Mouse (Mus musculus): Measurements from ENCODE around the gene Tjp1. TPM values are rescaled to one million over a fixed set of nuclear protein-coding genes. Genes with fewer than 3 reads are reported as not detected.
A peak's percentile ranks its signal among the peaks of the same experiment; 100 is the strongest.

Gene Tjp1
- polyA plus RNA-seq, 1 experiment from 2014 or later, result 21.2 TPM

GRCm38 (mm10) chr7:65384775-65385174 lies 142.8 kb downstream of the Tjp1 start:
- no peak overlapping the region for H3K9ac ChIP-seq
- no peak overlapping the region for H3K27ac ChIP-seq (replicated peaks)
- 85% methylated on average over 7 of the region's 7 CpGs for WGBS
- H3K9me3 ChIP-seq, result no peaks in the 10 kb centered on the region
- ATAC-seq (ENCODE audit: extremely low read depth, insufficient number of reproducible peaks, low FRiP score, low TSS enrichment), result no peak
- H3K4me1 ChIP-seq, result peaks cover 39% of the 10 kb centered on the region
- no peaks in the 10 kb centered on the region for H3K36me3 ChIP-seq
- no peak overlapping the region for H3K4me3 ChIP-seq
- no peak overlapping the region for H3K4me2 ChIP-seq
- no peaks in the 10 kb centered on the region for H3K27me3 ChIP-seq (replicated peaks)

- Histone ChIP-seq H3K4me1 (peaks cover 41% of the 10 kb centered on the region), H3K36me3 (no peaks in the 10 kb centered on the region), H3K4me2 (no peak overlapping the region), H3K27ac (replicated peaks) (peak overlapping the region; percentile 44), H3K4me3 (no peak overlapping the region), H3K9me3 (no peaks in the 10 kb centered on the region), H3K27me3 (replicated peaks) (no peaks in the 10 kb centered on the region), H3K9ac (no peak overlapping the region)
- 48% methylated on average over 10 of the region's 10 CpGs for WGBS
- no peak; the same call in 1 of the 2 replicates for ATAC-seq (ENCODE audit: extremely low read depth, insufficient number of reproducible peaks, low FRiP score, low TSS enrichment)
Observed at GRCm38 (mm10) chr7:65382515-65383283, 144.9 kb downstream of the Tjp1 start.

GRCm38 (mm10) chr7:65381896-65382295 lies 145.7 kb downstream of the Tjp1 start:
- ATAC-seq (ENCODE audit: extremely low read depth, insufficient number of reproducible peaks, low FRiP score, low TSS enrichment), result no peak
- Histone ChIP-seq H3K27me3 (replicated peaks) (no peaks in the 10 kb centered on the region), H3K4me1 (peaks cover 36% of the 10 kb centered on the region), H3K36me3 (no peaks in the 10 kb centered on the region), H3K4me3 (no peak overlapping the region), H3K4me2 (no peak overlapping the region), H3K9ac (no peak overlapping the region), H3K9me3 (no peaks in the 10 kb centered on the region), H3K27ac (replicated peaks) (no peak overlapping the region)
- 48% methylated on average over 6 of the region's 6 CpGs for WGBS

- peaks cover 36% of the 10 kb centered on the region for H3K4me1 ChIP-seq
- 78% methylated on average over 9 of the region's 9 CpGs for WGBS
- no peak overlapping the region for H3K9ac ChIP-seq
- no peaks in the 10 kb centered on the region for H3K36me3 ChIP-seq
- H3K27me3 ChIP-seq (replicated peaks), result no peaks in the 10 kb centered on the region
- no peak overlapping the region for H3K4me3 ChIP-seq
- no peak for ATAC-seq (ENCODE audit: extremely low read depth, insufficient number of reproducible peaks, low FRiP score, low TSS enrichment)
- no peak overlapping the region for H3K27ac ChIP-seq (replicated peaks)
- H3K9me3 ChIP-seq, result no peaks in the 10 kb centered on the region
- no peak overlapping the region for H3K4me2 ChIP-seq
Observed at GRCm38 (mm10) chr7:65380716-65381115, 146.9 kb downstream of the Tjp1 start.

GRCm38 (mm10) chr7:65378818-65379565 lies 148.6 kb downstream of the Tjp1 start:
- peaks cover 47% of the 10 kb centered on the region for H3K4me1 ChIP-seq
- H3K9ac ChIP-seq, result no peak overlapping the region
- H3K4me2 ChIP-seq, result no peak overlapping the region
- peak overlapping the region; percentile 3; the same call in 1 of the 2 replicates for H3K27ac ChIP-seq (replicated peaks)
- no peak for ATAC-seq (ENCODE audit: extremely low read depth, insufficient number of reproducible peaks, low FRiP score, low TSS enrichment)
- no peaks in the 10 kb centered on the region for H3K9me3 ChIP-seq
- H3K4me3 ChIP-seq, result no peak overlapping the region
- no peaks in the 10 kb centered on the region for H3K27me3 ChIP-seq (replicated peaks)
- 38% methylated on average over 9 of the region's 9 CpGs for WGBS
- H3K36me3 ChIP-seq, result no peaks in the 10 kb centered on the region

GRCm38 (mm10) chr7:65377521-65377920 lies 150.1 kb downstream of the Tjp1 start:
- ATAC-seq (ENCODE audit: extremely low read depth, insufficient number of reproducible peaks, low FRiP score, low TSS enrichment), result no peak
- peaks cover 38% of the 10 kb centered on the region for H3K4me1 ChIP-seq
- no peak overlapping the region for H3K4me3 ChIP-seq
- H3K27me3 ChIP-seq (replicated peaks), result no peaks in the 10 kb centered on the region
- H3K27ac ChIP-seq (replicated peaks), result no peak overlapping the region
- no peaks in the 10 kb centered on the region for H3K9me3 ChIP-seq
- no peak overlapping the region for H3K4me2 ChIP-seq
- no peaks in the 10 kb centered on the region for H3K36me3 ChIP-seq
- no peak overlapping the region for H3K9ac ChIP-seq
- 72% methylated on average over 3 of the region's 3 CpGs for WGBS

- WGBS, result 79% methylated on average over 3 of the region's 3 CpGs
- no peak overlapping the region for H3K4me2 ChIP-seq
- no peaks in the 10 kb centered on the region for H3K36me3 ChIP-seq
- ATAC-seq (ENCODE audit: extremely low read depth, insufficient number of reproducible peaks, low FRiP score, low TSS enrichment), result no peak
- H3K9ac ChIP-seq, result no peak overlapping the region
- H3K27me3 ChIP-seq (replicated peaks), result no peaks in the 10 kb centered on the region
- no peaks in the 10 kb centered on the region for H3K9me3 ChIP-seq
- H3K4me3 ChIP-seq, result no peak overlapping the region
- peaks cover 33% of the 10 kb centered on the region for H3K4me1 ChIP-seq
- H3K27ac ChIP-seq (replicated peaks), result peak overlapping the region; percentile 67
Observed at GRCm38 (mm10) chr7:65375621-65376020, 152.0 kb downstream of the Tjp1 start.

GRCm38 (mm10) chr7:65375176-65375575 lies 152.4 kb downstream of the Tjp1 start:
- H3K9me3 ChIP-seq, result no peaks in the 10 kb centered on the region
- H3K4me3 ChIP-seq, result no peak overlapping the region
- 49% methylated on average over 8 of the region's 8 CpGs for WGBS
- H3K9ac ChIP-seq, result no peak overlapping the region
- peak overlapping the region; percentile 67 for H3K27ac ChIP-seq (replicated peaks)
- 0 out of 2 replicates have a peak overlapping the region, but pooled peaks have one; percentile 7 for H3K4me2 ChIP-seq
- no peak for ATAC-seq (ENCODE audit: extremely low read depth, insufficient number of reproducible peaks, low FRiP score, low TSS enrichment)
- no peaks in the 10 kb centered on the region for H3K36me3 ChIP-seq
- no peaks in the 10 kb centered on the region for H3K27me3 ChIP-seq (replicated peaks)
- H3K4me1 ChIP-seq, result peaks cover 30% of the 10 kb centered on the region

- Histone ChIP-seq H3K4me1 (peaks cover 27% of the 10 kb centered on the region), H3K9ac (no peak overlapping the region), H3K27ac (replicated peaks) (peak overlapping the region; percentile 42; the same call in 1 of the 2 replicates), H3K27me3 (replicated peaks) (no peaks in the 10 kb centered on the region), H3K4me2 (no peak overlapping the region), H3K36me3 (no peaks in the 10 kb centered on the region), H3K4me3 (no peak overlapping the region), H3K9me3 (no peaks in the 10 kb centered on the region)
- no peak for ATAC-seq (ENCODE audit: extremely low read depth, insufficient number of reproducible peaks, low FRiP score, low TSS enrichment)
- WGBS, result 64% methylated on average over 8 of the region's 8 CpGs
Observed at GRCm38 (mm10) chr7:65373336-65373735, 154.2 kb downstream of the Tjp1 start.

- H3K27me3 ChIP-seq (replicated peaks), result no peaks in the 10 kb centered on the region
- peak overlapping the region; percentile 96 for H3K9ac ChIP-seq
- no peaks in the 10 kb centered on the region for H3K9me3 ChIP-seq
- peak overlapping the region; percentile 98 for H3K27ac ChIP-seq (replicated peaks)
- no peak for ATAC-seq (ENCODE audit: extremely low read depth, insufficient number of reproducible peaks, low FRiP score, low TSS enrichment)
- WGBS, result 30% methylated on average over 6 of the region's 6 CpGs
- no peaks in the 10 kb centered on the region for H3K36me3 ChIP-seq
- peak overlapping the region; percentile 89 for H3K4me3 ChIP-seq
- peak overlapping the region; percentile 80 for H3K4me2 ChIP-seq
- peaks cover 42% of the 10 kb centered on the region for H3K4me1 ChIP-seq
Observed at GRCm38 (mm10) chr7:65371765-65372164, 155.8 kb downstream of the Tjp1 start.

- no peaks in the 10 kb centered on the region for H3K27me3 ChIP-seq (replicated peaks)
- peak overlapping the region; percentile 80 for H3K4me2 ChIP-seq
- WGBS, result 1% methylated on average over 79 of the region's 92 CpGs
- no peaks in the 10 kb centered on the region for H3K36me3 ChIP-seq
- peak; percentile 85 for ATAC-seq (ENCODE audit: extremely low read depth, insufficient number of reproducible peaks, low FRiP score, low TSS enrichment)
- peaks cover 48% of the 10 kb centered on the region for H3K4me1 ChIP-seq
- H3K27ac ChIP-seq (replicated peaks), result peak overlapping the region; percentile 98
- no peaks in the 10 kb centered on the region for H3K9me3 ChIP-seq
- H3K4me3 ChIP-seq, result peak overlapping the region; percentile 89
- peak overlapping the region; percentile 96 for H3K9ac ChIP-seq
Observed at GRCm38 (mm10) chr7:65370787-65371616, 156.6 kb downstream of the Tjp1 start.

Measured in heart, embryonic 13.5 days (tissue).